Mouse (Mus musculus) heart, postnatal 4 days (tissue): ENCODE data around the gene Ift27. TPM values are rescaled to one million over a fixed set of nuclear protein-coding genes. Genes with fewer than 3 reads are reported as not detected.

Experiments
- DNase-seq: peaks from one replicate; pipeline ENCODE4 v3.0.0; 2021
- total RNA-seq, 2 experiments: library from RNA; stranded (reverse); gene quantifications; 2 replicates each; pipeline ENCODE4 v1.2.3; 2021

Ift27 gene
- total RNA-seq: 10 to 100 TPM; 16.5 to 18.6 TPM

DNA sequence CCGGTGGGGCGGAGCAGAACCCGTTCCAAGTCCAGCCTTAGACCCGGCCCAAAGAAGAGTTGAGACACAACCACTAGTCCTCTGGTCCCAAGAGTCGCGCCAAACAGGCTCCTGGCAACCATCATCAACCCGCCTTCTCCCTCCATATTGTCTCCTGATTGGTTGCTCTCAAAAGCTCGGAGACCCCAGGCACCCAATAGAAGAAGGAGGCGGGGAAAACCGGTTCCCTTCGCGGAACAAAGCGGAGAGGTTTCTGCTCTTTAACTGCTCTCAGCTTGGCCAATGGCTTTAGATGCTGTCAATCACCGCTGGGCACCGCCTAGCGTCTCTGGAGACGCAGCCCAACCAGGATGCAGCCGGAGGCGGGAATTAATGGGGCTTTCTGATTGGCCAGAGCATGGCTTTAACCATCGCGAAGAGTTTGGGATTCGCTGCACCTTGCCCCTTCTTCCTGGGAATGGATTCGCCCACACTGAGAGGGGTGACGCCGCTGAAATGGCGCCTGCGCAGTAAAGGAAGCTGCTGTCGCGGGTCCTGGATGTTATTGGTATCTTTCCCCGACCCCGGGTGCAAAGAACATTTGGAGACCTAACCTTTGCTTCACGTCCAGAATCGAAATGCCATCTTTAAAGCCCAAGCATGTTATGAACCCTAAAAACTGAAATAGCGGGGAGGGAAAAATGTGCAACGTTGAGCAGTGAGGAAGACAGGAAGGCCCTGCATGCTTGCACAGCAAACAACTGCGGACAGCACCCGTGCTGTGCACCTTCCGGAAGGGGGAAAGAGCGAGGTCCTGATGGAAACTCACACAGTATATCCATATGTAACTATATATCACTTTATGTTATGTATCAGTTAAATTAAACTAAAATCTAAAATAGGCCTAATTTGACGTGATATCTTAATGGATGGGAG lies at the start of gene Ift27:
TSS of gene Ift27 (minus strand) at position 136 of the 915 bp plus-strand sequence.
- DNase-seq: peak; percentile 97

DNA sequence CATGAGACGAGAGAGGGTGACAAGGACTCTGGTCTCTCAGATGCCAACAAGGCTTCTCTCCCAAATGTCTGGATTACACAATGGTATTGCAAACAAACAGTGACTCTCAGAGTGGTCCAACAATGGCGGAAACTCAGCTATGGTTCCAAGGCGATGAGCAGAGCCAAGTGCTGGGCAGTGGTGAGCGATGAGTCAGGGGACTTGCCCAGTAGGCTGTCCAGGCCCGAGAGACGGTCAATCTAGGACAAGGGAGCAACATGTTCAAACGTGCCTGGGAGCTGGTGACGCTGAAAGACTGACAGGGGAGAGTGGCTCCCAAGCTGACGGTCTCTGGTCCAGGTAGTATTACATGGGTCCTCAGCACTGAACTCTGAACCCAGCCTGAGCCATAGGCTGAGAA lies 41.4 kb upstream of the Ift27 start:
- no peak for DNase-seq

DNA sequence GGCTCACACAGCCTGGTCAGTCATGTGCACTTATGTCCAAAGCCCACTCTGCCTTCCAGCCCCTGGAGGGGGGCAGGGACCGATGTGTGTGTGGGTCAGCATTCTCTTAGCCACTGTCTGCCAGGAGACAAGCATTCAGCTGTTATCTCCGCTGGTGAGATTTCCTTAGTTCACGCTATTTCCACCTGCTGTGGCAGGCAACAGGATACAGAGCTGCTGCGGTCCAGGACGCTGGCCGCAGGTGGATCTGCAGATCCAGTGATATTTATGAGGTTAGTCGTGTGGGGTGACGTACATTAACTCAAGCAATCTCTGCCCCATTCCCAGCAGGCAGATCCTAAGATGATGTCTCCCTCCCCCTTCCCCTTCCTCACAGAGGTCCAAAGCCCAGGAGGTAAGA lies 37.5 kb upstream of the Ift27 start:
- DNase-seq: no peak

DNA sequence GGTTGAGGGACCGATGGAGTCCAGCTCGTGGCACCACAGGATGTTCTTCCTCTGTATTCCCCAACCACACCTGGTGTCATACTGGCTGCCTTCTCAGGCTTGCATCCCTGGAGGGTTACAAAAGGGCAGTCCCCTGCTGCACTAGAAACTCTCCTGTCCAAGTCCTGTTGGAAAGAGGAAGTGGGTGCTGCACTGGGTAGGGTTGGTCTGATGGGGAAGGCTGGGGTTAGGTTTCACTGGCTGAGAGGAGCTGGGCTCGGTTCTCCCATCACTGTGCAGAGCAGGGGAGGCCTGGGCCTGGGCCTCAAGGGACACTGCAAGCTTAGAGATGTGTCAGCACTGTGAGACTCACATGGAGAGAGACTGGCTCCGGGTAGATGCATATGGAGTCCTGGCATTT lies 36.3 kb upstream of the Ift27 start:
- no peak for DNase-seq

DNA sequence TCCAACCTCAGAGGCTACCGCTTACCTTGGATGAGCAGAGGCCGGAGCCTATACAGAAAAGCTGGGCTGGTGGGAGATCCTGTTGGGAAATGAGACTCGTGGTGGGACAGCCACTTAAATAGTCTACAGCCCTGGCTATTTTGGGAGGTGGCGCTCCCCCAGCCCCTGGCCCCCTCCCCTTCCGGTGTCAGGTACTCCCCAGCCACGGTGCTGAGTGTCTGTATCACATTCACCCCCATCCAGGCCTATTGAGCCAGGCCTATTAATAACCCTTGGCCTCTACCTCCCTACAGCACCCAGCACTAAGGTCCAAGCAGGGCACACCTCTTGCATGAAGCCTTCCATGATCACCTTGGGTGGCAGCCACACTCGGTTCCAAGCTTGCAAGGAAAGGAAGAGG lies 32.4 kb upstream of the Ift27 start, which contains the start of gene Pvalb:
TSS of gene Pvalb (minus strand) at position 89 of the 400 bp plus-strand sequence.
- no peak for DNase-seq

DNA sequence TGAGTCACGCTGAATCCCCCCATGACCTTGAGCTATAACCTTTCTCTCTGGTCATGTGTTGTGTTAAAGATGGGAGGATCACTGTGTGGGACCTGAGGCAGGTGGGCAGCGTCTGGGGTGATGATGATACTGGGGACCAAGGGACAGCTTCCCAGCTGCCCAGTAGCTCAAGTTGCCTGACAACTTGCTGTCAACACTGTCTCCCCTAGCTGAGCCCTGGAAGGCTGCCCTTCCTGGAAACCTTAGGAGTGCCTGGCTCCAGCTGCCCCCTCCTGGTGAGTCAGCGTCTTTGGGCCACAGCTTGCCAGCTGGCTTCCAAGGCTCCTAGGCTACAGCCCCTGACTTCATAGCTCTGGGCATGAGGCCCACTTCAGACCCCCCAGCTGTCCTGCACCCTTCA lies 31.3 kb upstream of the Ift27 start:
- DNase-seq: peak; percentile 62

DNA sequence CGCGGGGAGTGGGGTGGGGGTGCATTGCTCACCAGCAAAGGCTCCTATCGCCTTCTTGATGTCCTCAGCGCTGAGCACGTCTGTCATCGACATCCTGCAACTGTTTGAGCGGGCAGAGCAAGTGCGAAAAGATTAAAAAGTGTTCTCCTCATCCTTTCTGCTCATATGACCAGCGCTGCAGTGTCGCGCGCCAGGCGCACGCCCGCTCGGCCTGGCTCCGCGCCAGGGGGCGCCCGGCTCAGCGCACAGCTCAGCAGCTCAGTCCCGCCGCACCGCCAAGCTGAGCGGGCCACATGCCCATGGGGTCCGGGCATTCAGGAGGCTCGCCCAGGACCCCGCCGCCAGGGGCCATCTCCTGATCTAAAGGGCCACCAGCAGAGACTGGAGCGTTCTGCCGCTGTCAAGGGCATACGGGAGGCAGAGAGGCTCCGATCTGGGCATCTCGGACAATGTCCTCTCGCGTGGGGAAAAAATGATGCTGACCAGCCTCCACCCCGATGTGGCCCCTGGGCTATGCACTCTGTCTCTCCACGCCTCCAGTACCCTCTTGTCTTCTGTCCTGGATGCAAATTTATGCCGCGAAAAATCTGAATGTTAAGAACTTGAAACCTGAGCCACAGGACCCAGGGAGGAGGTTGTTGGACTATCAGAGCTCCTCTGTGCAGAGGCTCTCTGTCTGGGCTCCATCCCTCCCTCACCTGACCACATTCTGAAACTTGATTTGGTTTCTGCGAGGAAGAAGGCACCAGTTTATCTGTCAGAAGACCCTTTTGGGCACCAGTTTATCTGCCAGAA lies 30.3 kb upstream of the Ift27 start:
- DNase-seq: peak; percentile 64

DNA sequence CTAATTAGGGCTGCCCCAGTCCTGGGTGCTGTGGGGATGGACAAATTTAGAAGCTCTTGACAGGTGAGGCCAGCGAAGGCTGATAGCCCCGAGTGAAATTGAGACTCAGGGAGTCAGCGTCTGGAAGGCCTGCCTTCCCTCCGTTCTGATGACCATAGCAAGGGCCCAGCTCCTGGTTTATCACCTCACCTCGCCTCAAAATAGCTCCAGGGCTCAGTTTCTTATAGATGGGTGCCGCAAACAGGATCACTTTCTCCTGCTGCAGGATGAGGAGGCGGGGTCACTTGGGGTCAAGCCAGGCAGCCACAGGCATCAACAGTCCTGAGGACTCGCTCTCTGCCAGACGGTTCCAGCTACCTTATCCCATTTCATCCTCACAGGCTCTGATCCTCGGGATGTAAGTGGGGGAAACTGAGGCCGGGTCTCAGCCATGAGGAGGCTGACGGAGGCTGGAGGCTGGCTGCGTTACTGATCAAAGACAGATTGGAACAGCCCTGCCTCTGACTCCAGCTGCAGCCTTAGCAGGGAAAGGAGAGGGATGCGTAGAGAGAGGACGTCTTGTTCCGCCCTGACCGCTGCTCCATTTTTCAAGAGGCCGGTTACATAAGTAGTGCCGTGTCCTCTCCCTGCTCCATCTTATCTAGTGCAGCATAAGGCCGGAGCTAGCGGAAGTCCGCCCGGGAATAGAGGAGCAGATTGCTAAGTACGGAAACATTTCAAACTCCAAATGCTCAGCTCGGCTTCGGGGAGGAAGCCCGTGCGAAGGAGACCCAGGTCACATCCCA lies 21.4 kb upstream of the Ift27 start:
- no peak for DNase-seq

DNA sequence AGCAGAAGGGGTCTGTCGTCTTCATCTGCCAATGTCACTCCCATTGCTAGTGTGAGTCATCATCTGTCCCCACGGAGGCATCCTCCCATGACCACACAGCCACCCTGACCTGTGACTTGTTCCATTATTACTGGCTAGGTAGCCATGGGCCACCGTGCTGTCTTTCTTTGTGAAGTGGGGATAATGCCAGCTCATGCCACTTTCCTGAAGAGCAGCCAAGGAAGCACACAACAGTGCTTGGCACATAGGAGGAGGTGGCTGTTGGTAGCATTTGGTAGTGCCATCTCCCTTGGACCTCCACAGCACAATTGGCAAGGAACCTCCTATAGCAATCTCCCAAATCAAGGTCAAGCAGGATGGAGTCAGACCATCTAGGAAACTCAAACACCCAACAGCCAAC lies 20.4 kb upstream of the Ift27 start:
- DNase-seq: no peak

DNA sequence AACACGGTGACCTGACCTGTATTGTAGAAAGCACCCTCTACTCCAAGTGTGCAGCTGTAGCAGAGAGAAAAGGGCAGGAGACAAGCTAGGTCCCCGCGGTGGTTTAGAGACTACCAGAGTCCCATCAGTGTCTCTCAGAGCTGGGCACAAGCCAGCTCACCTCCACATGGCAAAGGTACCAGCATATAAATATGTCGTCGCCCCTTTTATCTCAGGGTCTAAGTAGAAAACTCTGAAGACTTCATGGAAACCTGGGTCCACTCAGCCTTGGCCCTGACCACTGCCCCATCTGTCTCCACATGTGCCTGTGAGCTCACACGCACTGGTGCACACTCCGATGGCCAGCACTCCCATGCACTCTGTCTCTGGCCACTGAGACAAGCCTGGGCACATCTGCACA lies 15.7 kb upstream of the Ift27 start:
- no peak for DNase-seq

DNA sequence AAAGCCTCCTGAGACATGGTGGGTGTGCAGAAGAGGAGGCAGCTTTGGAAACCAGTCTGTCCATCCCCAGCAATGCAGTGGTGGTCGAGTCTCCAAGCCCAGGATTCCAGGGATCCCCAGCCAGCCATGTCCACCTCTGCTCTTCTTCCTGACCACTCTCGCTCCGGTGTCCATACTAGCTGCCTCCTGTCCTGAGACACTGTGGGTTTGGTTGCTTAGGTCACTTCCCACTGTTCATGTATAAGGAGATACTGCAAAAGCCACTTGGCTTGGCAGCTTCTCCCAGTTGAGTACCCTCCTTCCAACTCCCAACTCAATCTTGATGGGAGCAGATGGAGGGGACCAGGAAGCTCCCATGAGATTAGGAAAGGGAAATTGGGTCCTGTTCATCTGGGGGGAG lies 14.6 kb upstream of the Ift27 start:
- no peak for DNase-seq

DNA sequence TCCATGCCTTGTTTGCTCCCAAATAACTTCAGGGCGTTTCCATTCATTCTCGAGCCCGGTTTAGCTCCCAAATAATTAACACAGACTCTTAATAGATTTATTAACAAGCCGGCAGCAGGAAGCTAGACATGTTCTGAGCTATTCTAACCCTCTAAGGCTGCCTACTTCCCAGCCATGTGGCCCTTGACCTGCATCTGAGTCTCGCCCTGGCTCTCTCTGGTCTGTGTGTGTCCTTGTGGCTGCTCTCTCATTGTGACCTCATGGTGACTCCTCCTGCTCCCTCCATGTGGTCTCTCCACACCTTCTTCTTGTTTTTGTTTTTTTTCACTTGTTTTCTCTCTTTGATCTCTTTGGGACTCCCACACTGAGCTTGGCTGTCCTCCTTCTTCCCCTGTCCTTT lies 13.0 kb upstream of the Ift27 start:
- DNase-seq: no peak

DNA sequence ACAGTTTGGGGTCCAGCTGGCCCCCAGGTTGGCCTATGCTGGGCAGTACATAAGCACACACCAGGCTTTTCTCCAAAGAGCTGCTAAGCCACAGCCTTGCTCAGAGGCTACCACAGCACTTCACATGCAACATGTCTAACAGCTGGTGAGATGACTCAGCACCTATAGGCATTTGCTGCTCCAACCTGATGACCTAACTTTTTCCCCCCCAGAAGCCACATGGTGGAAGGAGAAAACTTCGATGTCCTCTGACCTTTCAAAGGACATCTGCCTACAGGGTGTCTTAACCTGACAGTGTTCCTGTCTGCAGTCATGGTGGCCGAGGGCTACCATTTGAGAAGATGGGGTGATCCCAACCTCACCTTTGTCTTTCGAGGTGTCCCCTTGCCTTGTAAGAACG lies 11.7 kb upstream of the Ift27 start:
- DNase-seq: no peak

DNA sequence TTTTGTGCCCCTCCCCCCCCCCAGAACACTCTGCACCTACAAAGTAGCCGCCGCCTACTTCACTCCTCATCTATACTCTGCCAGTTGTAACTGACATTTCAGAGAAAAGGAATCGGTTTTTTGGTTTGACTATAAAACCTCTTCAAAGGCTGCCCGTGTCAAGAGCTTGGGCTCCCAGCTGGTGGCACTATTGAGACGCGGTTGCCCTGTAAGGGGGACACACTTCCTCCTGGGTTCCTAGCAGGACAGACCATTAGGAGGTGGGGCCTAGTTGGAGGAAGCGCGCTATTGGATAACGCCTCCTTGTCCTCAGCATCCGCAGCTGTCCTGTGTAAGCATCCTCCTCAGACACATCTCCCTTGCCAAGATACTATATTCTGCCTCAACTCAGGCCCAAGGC lies 10.9 kb upstream of the Ift27 start:
- DNase-seq: peak; percentile 64

DNA sequence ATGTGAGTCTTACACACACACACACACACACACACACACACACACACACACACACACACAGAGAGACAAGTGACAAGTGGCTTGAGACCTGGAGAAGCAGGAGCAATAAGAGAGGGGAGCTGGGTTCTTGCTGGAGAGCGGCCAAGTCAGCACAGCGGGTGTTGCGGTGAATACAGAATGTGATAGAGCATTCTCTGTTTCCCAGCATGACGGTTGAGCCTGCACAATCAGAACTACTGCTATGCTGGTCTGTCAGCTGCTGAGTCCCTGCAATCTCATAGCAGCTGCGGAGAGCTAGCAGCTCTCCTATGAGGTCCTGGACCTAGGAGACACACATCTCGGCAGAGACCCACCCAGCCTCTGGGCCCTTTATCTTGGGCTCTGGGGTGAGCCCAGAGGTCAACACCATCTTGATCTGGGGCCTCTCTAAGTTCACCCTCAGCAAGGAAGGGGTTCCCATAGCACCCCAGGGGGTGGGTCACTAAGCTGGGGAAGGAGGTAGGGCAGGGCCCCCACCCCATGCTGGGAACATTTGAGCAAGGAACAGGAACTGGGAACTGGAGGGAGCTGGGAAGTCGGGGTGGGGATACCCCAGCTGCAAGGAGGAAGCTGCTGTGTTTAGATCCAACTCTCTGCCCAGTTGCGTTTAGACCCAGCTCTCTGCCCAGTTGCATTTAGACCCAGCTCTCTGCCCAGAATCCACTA lies 7.9 kb upstream of the Ift27 start:
- DNase-seq: peak; percentile 30

DNA sequence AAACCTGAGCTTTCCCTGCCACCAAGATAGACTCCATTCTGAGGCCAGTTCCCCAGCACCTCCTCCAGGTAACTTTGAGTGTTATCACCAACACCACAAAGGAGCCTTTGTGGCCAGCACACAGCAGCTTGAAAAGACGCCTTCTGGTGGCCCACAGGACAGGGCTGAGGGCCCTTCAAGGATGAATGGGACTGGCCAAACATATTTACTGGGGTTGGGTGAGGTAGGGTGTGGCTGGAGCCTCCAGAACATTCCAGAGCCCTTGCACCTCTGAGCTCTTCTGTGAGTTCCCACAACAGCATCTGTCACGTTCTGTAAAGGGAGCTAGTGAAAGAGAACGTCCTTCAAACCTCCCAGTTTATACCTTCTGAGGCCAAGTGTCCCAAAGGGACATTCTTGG lies 5.9 kb upstream of the Ift27 start:
- DNase-seq: no peak

DNA sequence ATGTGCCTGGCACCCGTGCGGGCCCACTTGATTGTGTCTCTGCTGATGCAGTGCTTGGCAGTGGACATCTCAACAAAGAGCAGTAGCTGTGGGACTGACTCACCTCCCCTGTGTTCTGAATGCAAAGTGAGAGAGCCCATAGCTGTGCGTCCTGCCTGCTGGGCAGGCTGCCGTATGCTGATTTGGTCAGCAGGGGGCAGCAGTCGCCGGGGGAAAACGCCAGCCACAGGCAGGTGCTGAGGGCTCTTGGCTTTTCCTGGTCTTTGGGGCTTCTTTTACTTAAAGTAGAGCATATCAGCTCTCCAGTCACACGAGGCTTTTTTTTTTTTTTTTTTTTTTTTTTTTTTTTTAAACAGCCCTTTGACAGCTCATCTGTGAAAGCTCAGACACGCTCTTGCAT lies 4.5 kb upstream of the Ift27 start:
- peak; percentile 88 for DNase-seq

DNA sequence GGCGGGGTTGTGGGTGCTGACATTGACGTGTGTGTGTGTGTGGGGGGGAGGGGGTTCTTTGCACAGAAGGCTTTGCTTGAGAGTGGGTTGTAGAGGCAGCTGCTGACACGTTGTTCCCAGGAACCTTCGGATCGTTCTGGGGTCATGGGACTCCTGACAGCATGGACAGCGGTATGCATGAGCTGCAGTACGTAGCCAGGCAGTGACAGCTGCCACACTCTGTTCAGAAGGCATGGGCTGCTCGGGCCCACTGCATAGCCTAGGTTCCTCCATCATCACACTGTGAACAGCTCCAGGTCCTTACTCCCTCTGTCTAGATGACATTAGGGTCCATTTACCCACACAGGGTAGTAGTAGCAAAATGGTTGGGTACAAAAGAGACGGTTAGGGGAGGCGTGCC lies 3.4 kb upstream of the Ift27 start:
- no peak for DNase-seq

DNA sequence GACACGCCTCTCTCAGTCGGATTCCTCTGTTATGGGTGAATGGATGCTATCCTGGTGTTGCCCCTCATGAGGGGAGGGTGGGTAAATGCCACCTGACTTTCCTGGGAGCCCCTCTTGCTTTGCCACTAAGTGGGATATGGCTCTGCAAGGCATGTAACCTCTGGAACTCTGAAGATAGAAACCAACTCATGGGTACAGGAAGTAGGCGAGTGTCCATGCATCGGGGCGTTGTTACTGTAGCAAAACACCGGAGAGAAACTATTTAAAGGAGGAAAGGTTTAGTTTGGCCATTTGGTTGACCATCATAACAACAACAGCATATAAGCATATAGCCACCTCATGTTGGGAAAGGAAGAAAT lies 959 bp upstream of the Ift27 start:
- DNase-seq: no peak

DNA sequence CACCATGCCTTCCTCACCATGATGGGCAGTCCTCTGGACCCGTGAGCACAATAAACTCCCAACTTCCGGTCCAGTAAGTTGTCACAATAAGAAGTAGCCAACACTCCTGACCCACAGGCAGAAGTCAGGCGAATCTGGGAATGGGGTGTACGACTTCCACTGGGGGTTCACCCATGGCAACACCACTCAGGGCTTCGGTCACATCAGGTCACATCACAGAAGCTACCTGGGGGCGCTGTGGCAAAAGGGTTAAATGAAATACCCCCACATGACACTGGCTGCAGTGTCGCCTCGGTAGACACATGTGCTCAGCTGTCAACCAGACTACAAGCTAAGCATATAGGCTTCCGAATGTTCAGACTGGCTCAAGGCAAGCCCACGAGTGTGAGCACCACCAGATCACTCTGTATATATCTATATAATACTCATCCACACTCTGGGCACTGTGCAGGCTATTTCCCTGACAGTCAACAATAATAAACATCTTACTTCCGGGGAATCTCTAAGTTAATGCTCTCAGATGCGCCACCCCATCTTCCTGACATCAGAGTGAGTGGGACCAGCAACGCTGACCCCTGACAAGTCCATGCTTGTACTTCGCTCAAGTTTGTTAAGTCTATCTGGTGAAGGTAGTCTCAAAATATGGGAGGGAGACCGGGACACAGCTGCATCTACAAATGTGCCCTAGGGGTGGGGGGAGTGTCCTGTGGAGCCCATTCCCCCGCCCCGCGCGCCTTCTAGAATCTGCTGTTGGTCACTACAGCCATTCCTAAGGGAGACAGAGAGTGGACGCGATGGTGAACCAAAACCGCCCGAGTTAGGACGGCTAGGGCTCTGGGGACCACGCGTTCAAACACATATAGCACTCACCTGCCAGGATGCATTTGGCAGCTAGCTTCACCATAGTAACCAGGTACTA lies 749 bp downstream of the Ift27 start:
- no peak for DNase-seq

DNA sequence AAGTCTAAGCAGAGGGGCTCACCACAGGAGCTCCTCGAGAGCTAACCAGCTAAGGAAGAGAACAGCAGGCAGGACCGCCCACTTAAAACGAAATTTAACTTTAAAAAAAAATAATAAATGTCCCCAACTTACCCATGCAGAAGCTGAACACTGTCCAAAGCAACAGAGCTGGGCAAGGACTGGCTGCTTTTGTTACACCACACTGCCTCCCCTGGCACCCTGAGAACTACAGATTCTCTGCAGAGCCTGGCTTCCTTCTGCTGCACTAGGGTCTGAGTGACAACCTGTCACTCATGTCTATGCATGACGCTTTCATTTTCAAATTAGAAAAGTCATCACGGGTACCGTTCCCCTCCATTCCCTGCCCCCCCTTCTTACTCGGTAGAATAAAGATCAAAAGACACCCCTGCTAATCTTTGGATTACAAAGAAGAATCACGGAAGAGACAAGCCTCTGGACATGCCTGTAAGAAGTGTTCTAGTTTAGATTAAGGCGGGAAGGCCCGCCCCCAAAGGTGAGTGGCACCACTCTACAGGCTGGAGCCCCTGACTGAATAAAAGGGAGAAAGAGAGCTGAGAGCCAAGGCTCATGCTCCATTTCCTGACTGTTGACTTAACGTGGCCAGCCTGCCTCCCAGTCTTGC lies 1.5 kb downstream of the Ift27 start:
- no peak for DNase-seq
